Mouse (Mus musculus) megakaryocyte, adult 5-6 weeks (primary cell): ENCODE results near the gene Sema4d. TPM values are rescaled to one million over a fixed set of nuclear protein-coding genes. Genes with fewer than 3 reads are reported as not detected.

Source experiments
- ATAC-seq: 2 replicates; pipeline ENCODE4 v1.8.0; 2016; ENCODE audit warnings: mild to moderate bottlenecking, inconsistent platforms; ENCODE audit not compliant: poor library complexity, severe bottlenecking
- total RNA-seq, 2 experiments: library from RNA; stranded (forward) in 1 of 2; stranded (reverse) in 1 of 2; fragments of 153-499, 151-499 nt in 1 of 2; fragments of 221-1000, 200-1000 nt in 1 of 2; gene quantifications; 2 replicates each; pipeline versions ENCODE4 v1.2.3 to v1.2.4; 2015 to 2017

Gene Sema4d
- total RNA-seq, 2 experiments from 2014 or later = 54.1 to 110 TPM

GRCm38 (mm10) chr13:51815865-51816504 is 22.4 kb upstream of the Sema4d start:
- ATAC-seq = peak; percentile 93

GRCm38 (mm10) chr13:51814646-51815045 is 21.1 kb upstream of the Sema4d start:
- no peak for ATAC-seq

- peak; percentile 70 for ATAC-seq
These were observed 20.4 kb upstream of the Sema4d start for GRCm38 (mm10) chr13:51813621-51814615.

DNA sequence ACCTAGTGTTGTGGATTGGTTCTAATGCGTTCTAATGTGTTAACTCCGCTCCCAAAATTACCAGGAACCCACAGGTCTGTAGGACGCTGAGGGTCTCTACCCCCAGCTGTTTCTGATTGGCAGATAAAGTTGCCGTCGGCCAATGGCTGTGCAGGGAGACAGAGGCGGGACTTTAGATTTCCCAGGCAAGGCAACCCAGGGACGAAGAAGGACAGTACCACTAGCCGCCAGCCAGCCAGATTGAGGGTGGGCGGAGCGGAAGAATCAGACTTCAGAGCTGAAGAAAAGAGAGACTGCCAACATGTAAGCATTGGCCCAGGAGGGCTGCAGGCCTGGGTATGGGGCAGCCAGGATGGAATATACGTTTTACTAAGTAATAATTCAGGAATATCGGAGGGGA is 14.6 kb upstream of the Sema4d start:
- ATAC-seq = no peak

- ATAC-seq = no peak
These were observed 12.7 kb upstream of the Sema4d start for GRCm38 (mm10) chr13:51806220-51806619.

DNA sequence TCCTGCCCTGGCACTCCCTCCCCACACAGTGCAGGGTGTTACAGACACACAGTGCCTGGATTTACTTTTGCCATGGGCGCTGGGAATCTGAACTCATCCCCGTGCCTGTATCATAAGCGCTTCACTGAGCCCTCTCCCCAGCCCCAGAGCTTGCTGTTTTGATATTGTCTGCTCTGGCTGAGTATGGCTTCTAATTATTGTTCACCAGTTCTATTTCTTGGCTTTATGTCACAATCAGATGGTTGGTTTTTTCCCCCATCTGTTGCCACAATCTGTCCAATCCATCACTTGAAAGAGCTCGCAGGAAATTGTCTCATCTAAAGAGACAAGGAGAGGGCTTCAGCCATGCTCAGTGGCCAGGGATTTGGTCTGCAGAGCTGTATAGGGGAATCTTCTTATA is 12.1 kb upstream of the Sema4d start:
- no peak for ATAC-seq

DNA sequence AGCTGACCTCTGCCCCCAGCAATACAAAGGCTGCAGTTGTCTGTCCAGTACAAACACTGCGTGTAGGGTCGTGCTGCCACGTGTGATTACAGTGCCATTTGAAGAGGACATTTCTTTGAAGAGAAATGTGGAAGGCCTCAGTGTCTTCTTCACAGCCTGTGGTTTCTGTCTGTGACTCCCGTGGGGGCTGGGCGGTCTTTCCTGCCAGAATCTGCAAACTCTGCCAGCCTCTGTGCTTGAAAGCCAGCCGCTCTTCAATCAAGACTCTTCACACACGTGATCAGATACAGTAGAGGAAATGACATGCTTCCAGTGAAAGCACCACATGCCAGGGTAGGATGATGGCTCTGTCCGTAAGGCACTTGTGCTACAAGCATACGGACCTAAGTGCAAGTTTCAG is 7.4 kb upstream of the Sema4d start:
- peak; percentile 57 for ATAC-seq

- ATAC-seq = no peak
These were observed 6.4 kb upstream of the Sema4d start for GRCm38 (mm10) chr13:51799735-51800522.

DNA sequence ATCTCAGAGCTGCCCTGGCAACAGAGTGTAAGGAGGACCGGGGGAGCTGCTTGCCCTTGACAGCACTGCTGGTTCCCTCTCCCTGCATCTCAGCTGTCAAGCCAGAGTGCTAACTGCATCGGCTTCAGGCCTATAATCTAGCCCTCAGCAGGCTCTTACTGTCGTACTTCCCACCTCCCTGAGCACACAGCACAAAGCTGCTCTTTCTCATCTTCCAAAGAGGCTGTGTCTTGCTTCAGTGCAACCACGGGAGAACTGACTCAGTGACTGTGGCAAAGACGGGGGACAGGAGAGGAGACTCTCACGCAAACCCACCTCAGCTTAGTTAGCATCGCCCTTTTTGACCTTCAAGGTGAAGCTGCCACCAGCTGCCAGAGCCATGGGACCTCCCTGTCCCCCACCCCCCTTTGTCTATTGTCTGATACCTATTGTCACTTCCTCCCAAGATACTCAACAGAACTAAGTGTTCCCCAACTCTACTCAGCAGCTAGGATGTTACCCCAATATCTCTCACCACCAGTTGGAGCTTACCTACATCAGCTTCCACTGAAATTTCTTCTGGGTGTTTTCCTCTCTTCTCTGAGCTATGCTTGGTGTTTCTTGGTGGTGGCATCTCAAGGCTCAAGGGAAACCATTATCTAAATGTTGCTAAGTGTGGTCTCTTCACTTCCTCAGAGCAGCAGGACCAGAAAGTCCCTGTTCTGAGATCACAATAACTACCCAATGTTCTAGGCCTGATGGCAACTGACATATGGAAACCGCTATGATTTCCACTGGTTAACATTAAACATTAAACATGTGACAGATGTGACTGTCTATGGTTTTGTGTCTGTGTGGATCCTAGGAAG is 4.6 kb upstream of the Sema4d start:
- ATAC-seq = no peak

DNA sequence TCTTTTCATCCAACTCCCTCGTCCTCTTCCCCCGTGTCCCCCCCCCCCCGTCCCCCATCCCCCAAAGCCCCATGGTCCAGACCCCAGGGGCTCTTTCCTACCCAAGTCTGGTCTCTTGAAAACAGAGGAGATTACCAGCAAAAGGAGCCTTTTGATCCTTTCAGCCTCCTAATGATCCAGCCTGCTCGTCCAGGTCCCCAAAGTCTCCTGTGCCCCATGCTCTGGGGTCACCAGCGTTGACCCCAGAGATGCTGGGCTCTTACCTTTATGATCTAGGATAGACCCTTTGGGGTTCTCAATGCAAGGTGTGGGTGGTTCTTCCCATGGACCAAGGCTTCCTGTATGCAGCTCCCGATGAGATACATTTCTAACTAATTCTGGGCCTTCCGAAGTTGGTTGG is 401 bp upstream of the Sema4d start:
- ATAC-seq = no peak

DNA sequence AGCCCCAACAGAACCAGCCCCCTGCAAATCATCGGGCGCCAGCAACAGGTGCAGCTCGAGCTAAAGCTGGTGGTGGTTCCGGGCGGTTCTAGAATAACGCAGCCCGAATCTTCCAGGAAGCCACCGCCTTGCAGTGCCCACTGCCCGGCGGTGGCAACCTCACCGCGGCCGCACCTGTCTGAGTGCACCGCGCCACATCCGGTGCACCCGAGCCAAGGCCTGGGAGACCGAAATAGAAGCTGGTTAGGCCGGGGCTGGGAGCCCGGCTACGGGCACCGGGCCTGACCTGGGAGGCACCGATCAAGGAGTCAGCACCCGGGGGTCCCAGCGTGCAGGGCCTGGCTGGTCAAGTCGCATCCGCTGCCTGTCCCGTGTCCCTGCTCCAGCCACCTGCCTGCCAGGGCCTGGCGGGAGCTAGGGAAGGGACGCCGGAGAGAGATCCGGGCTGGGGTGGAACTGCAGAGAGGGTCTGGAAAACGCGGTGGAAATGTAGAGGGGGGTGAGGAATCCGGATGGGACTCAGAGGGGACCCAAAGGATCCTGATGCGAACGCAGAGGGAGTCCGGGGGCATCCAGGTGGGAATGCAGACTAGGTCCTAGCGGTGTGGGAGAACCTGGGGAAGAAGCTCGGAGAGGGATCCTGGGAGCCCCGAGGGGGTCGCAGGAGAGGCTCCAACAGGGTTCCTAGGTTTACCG is 670 bp downstream of the Sema4d start:
- peak; percentile 83 for ATAC-seq

DNA sequence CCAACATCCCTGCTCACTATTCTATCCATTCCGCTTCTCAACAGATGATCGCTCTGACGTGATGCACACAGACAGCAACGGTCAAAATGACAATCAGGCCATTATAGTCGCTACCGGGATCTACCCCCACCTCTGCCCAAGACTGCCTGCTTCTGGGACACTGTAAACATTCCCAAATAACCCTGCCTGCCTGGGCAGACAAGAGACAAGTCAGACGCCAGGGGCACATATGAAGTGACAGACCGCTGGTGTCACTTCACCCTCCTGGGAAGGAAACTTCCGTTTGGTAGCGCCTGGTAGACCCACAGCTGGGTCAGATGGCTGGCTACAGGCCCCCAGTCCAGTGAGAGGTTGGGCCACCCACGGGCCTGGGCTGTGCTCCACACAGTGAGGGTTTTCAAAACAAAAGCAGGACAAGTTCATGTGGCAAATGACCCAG is 1.4 kb downstream of the Sema4d start:
- ATAC-seq = peak; percentile 31

DNA sequence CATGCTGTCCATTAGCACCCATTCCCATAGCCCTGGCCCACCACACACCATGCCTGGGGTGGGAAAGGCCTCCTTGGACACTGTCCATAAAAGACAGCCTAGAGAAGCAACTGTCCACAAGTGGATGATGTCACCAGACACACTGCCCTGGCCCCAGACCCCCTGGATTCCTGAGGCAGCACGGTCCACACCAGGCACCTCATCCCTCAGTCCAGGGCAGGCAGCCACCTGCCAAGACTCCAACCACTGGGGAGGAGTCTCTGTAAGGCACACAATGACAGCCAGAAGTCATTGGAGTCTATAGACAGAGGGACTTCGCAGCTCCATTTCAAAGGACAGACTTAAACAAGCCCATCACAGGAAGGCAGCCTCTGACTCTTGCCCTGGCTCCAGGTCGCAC is 1.9 kb downstream of the Sema4d start:
- no peak for ATAC-seq

GRCm38 (mm10) chr13:51790793-51791192 is 2.8 kb downstream of the Sema4d start:
- ATAC-seq = no peak

GRCm38 (mm10) chr13:51787858-51788257 is 5.7 kb downstream of the Sema4d start:
- ATAC-seq = no peak

GRCm38 (mm10) chr13:51786616-51787015 is 6.9 kb downstream of the Sema4d start:
- ATAC-seq = no peak

- no peak for ATAC-seq
These were observed 9.1 kb downstream of the Sema4d start for GRCm38 (mm10) chr13:51784476-51784875.

DNA sequence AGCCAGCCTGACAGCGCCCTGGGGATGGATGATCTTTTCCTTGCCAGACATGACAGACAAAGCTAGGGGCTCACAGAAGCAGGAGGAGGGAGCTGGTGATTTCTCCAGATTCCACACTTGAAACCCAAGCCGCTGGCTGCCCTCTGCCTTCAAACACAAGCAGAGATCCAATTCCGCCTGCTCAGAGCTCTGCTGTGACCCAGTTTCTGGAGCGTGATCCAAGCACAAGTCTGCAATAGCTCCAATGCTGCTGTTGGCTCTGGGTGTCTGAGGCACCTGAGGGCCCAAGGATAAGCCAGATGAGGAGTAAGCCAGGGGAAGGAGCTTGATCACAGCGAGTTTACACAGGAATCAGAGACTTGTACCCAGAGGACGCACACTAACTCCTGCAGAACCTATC is 9.7 kb downstream of the Sema4d start:
- ATAC-seq = no peak

DNA sequence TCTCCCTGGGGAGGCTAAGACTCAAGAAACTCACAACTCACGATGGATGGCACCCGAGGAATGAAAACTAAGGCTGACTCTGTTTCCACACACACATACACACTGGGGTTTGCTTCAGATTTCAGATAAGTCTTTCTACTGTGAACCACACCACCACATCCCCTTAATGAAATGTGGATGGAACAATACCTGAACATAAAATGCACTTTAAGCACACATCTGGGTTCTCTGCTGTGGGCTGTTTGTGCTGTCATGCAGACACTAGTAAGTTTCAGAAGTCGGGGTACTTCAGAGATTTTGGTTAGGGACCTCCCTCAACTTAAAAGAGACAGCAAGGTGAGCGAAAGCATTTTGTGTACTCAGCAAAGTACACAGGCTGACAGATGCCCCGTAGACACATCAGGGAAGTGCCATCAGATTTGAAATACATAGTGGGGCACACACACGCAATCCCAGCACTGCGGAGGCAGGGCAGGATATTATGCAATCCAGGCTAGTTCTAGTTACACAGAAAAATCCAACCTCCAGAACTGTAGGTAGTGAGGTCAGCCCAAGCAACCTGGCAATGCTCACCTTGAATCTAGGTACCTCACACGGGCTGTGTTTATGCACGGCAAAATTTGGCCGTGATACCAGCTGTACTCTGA is 12.9 kb downstream of the Sema4d start:
- ATAC-seq = peak; percentile 86
